Mouse (Mus musculus) left cerebral cortex, adult 2 months (tissue): ENCODE results near the gene Cdc26. TPM values are rescaled to one million over a fixed set of nuclear protein-coding genes. Genes with fewer than 3 reads are reported as not detected.

Experiments
- DNase-seq, 2 experiments: peaks; one replicate each; pipeline ENCODE4 v3.0.0; 2021 to 2022; ENCODE audit warnings: low spot score in 2 of 2, mixed read lengths in 1 of 2; ENCODE audit errors: extremely low spot score in 1 of 2
- H3K27ac ChIP-seq: fragments of 200-600 bp; 2 replicates; pipeline ENCODE4 v1.8.1; 2022
- H3K4me3 ChIP-seq: fragments of 200-600 bp; 2 replicates; pipeline ENCODE4 v1.8.1; 2022
- CTCF ChIP-seq: fragments of 200-600 bp; IDR thresholded peaks from 2 replicates; pipeline ENCODE4 v1.8.1; 2022; ENCODE audit warnings: antibody characterized with exemption, mild to moderate bottlenecking, moderate library complexity
- intact Hi-C: fragments of 180-260 bp; cut with DNase I; formaldehyde crosslinking; loops from one replicate; pipeline ENCODE4 v1.15.1; 2025
- total RNA-seq, 2 experiments: library from RNA; stranded (reverse); gene quantifications; 2 replicates each; pipeline ENCODE4 v1.2.3; 2021

The Cdc26 gene
- total RNA-seq, 2 experiments from 2014 or later, result 42.3 to 43.4 TPM

- intact Hi-C loops, result no loop called here
- no peak overlapping the region for H3K4me3 ChIP-seq
- DNase-seq, result no peak
- no peak overlapping the region for H3K27ac ChIP-seq
- no peak for TF ChIP-seq CTCF
Measured at GRCm38 (mm10) chr4:62373668-62374067, 34.8 kb downstream of the Cdc26 start.

DNA sequence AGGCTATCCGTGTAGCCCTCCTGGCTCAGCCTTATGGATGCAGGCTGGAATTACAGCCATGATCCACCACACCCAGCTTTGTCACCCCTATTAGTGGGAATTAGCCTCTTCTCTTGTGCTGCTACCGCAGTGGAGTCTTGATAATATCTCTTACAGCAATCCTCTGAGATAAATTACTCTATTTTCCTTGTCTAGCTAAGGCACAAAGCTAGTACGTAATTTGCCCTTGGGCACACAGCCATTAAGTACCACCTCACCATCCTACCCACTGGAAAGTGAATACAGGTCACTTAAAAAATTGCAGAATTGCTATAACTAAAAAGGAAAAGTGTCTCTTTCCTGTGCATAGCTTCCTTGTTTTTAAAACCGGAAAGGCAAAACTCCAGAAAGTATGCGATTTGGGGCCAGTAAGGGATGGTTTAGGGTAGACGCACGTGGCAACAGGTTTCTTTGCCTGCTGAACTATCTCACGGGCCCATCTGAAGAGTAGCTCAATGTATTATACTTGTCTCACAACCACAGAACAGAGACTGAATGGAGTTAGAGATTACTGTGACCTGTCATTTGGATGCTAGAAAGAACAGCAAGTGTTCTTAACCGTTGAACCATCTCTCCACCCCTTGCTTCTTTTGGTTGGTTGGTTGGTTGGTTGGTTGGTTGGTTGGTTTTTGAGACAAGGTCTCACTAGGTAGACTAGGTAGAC is 35.5 kb downstream of the Cdc26 start:
- DNase-seq, result no peak
- intact Hi-C loops, result no loop called here
- TF ChIP-seq CTCF, result no peak
- Histone ChIP-seq H3K27ac (no peak overlapping the region), H3K4me3 (no peak overlapping the region)

DNA sequence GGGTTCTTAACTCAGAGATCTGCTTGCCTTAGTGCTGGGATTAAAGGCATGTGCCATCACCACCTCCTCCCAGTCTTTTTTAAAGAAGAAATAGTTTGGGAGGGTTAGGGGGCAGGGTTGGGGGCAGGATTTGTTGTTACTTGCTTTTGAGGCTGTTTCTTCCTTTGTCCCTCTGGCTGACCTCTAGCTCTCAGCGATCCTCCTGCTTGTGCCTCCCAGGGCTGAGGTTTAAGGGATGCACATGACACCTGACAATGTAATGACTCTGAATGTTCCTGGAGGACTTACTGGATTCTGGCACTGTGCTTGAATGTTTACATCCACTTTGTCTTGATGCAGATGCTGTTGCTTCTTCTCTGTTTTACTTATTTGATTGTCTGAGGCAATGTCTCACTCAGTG is 36.0 kb downstream of the Cdc26 start:
- TF ChIP-seq CTCF, result no peak
- Histone ChIP-seq H3K4me3 (no peak overlapping the region), H3K27ac (no peak overlapping the region)
- no peak for DNase-seq
- intact Hi-C loops, result no loop called here

GRCm38 (mm10) chr4:62369091-62369490 is 39.4 kb downstream of the Cdc26 start:
- Histone ChIP-seq H3K27ac (no peak overlapping the region), H3K4me3 (no peak overlapping the region)
- intact Hi-C loops, result no loop called here
- no peak for TF ChIP-seq CTCF
- DNase-seq, result no peak

GRCm38 (mm10) chr4:62367586-62367985 is 40.9 kb downstream of the Cdc26 start:
- no peak overlapping the region for H3K4me3 ChIP-seq
- no peak for DNase-seq
- H3K27ac ChIP-seq, result 0 out of 2 replicates have a peak overlapping the region, but pooled peaks have one; percentile 36
- intact Hi-C loops, result no loop called here
- no peak for TF ChIP-seq CTCF

- no peak for DNase-seq
Measured at GRCm38 (mm10) chr4:62366291-62366690, 42.2 kb downstream of the Cdc26 start.

DNA sequence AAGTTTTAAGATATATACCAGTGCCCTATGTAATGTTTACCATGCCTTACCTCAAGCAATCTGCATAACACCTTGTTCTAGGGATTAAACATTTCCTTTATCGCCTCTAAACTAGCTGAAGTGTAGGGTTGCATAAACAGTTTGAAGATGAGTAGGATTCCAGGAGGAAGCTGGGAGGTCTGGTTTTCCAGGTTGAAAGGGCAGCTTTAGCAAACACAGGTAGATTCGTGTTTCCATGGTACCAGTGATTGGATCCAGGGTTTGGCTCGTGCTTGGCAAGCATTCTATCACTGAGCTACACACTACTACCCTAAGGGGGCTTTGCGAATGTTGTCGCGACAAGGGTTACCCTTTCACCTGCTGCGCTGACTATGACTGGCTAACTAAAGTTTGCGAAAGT is 44.1 kb downstream of the Cdc26 start:
- no peak for TF ChIP-seq CTCF
- intact Hi-C loops, result no loop called here
- Histone ChIP-seq H3K4me3 (no peak overlapping the region), H3K27ac (no peak overlapping the region)
- DNase-seq, result no peak

More at GRCm38 (mm10) chr4:62366291-62366690, 42.2 kb downstream of the Cdc26 start:
- TF ChIP-seq CTCF, result no peak
- 0 out of 2 replicates have a peak overlapping the region, but pooled peaks have one; percentile 22 for H3K27ac ChIP-seq
- intact Hi-C loops, result no loop called here
- no peak overlapping the region for H3K4me3 ChIP-seq

GRCm38 (mm10) chr4:62362437-62362836 is 46.0 kb downstream of the Cdc26 start:
- H3K4me3 ChIP-seq, result no peak overlapping the region
- DNase-seq, result no peak
- no peak for TF ChIP-seq CTCF
- intact Hi-C loops, result no loop called here
- no peak overlapping the region for H3K27ac ChIP-seq

DNA sequence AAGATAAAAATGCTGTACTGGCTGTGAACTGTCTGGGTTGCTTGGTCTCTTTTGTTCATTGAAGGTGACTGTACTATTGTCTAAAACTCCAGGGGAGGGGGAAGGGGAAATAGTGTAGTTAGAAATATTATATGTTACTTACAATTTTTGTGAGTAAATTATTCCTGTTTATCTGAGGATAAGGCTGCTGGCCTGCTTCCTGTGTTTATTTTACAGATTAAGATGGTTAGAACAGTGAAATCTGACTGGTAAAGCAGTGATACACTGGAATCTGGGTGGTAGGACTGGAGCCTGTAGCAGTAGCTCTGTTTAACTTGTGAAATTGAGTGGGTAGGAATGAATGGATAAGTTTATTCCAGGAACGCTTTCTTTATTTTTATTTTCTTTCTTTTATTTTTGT is 46.4 kb downstream of the Cdc26 start:
- no peak for DNase-seq
- intact Hi-C loops, result loop anchor here (2.0 kb wide), 1 partner anchor 47 kb away; the partner anchor contains the start of genes Cdc26 and Prpf4
- TF ChIP-seq CTCF, result no peak
- Histone ChIP-seq H3K27ac (no peak overlapping the region), H3K4me3 (no peak overlapping the region)

GRCm38 (mm10) chr4:62361571-62361970 is 46.9 kb downstream of the Cdc26 start:
- Histone ChIP-seq H3K27ac (no peak overlapping the region), H3K4me3 (peak overlapping the region; percentile 75)
- intact Hi-C loops, result loop anchor here (2.0 kb wide), 1 partner anchor 47 kb away; the partner anchor contains the start of genes Cdc26 and Prpf4
- DNase-seq, result no peak
- TF ChIP-seq CTCF, result no peak

DNA sequence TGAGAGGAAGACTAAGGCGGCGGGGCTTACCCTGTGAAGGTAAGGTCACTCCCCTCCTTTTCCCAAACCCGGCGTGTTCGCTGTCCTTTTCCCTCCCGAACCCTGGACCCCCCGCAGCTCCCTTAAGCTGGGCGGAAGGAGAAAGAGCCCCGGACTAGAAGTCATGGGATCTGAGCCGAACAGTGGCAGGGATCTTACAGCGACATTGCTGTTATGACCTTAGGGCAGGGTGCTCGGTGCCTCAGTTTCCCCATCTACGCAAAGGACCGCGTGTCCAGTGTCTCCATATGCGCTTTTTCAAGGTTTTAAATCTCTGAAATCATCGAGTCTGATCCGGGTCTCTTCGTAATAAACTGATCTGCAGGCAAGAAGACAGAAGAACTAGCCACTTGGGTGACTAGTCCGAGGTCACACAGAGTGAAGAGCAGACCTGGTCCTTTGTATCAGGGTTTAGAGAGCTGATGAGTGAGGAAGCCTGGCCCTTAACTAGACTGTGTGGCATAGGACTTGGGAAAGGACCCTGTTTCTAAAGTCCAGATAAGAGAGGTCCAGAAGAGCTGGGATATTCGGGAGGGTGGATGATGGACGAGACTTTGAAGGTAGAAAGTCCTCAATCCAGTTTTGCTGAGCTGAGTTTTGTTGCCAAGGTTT is 47.5 kb downstream of the Cdc26 start:
- DNase-seq, result no peak
- H3K27ac ChIP-seq, result peak overlapping the region; percentile 73
- H3K4me3 ChIP-seq, result peak overlapping the region; percentile 75
- intact Hi-C loops, result loop anchor here (2.0 kb wide), 1 partner anchor 48 kb away; the partner anchor contains the start of genes Cdc26 and Prpf4
- TF ChIP-seq CTCF, result no peak

GRCm38 (mm10) chr4:62360088-62360804 is 48.2 kb downstream of the Cdc26 start, which contains the start of the genes Fkbp15 and Slc31a1:
TSS of gene Fkbp15 (minus strand) at chr4:62360548.
TSS of gene Slc31a1 (plus strand) at chr4:62360727.
- intact Hi-C loops, result loop anchor here (2.0 kb wide), 1 partner anchor 49 kb away; the partner anchor contains the start of genes Cdc26 and Prpf4
- TF ChIP-seq CTCF, result no peak
- Histone ChIP-seq H3K4me3 (peak within 1 kb of the TSS; percentile 75), H3K27ac (peak within 1 kb of the TSS; percentile 93)
- DNase-seq, result peak; percentile 96 to 97
